Mouse (Mus musculus) heart, embryonic 11.5 days (tissue): ENCODE results near the gene Dtymk. TPM values are rescaled to one million over a fixed set of nuclear protein-coding genes. Genes with fewer than 3 reads are reported as not detected.

Source experiments
- ATAC-seq: fragments of 200-750 bp; cut with Nextera tagmentation; replicated peaks from 2 replicates; pipeline ENCODE4 v1.8.0; 2017; ENCODE audit warnings: moderate library complexity; ENCODE audit not compliant: insufficient number of reproducible peaks, low FRiP score, low TSS enrichment
- H3K27ac ChIP-seq: fragments of 300-500 bp; sonication (generic); 2 replicates; pipeline ENCODE4 v1.5.1; 2014; ENCODE audit warnings: mild to moderate bottlenecking, low read depth, low read length
- H3K27me3 ChIP-seq: fragments of 300-500 bp; sonication (generic); 2 replicates; pipeline ENCODE4 v1.6.1; 2014; ENCODE audit warnings: mild to moderate bottlenecking, low read length, mixed read lengths; ENCODE audit not compliant: control insufficient read depth, insufficient read depth
- H3K36me3 ChIP-seq: fragments of 300-500 bp; sonication (generic); 2 replicates; pipeline ENCODE4 v1.6.1; 2014; ENCODE audit warnings: mild to moderate bottlenecking, low read length, moderate library complexity, mixed read lengths; ENCODE audit not compliant: control insufficient read depth, insufficient read depth
- H3K4me1 ChIP-seq: fragments of 300-500 bp; sonication (generic); 2 replicates; pipeline ENCODE4 v1.6.1; 2014; ENCODE audit warnings: low read length; ENCODE audit not compliant: control insufficient read depth, insufficient read depth
- H3K4me2 ChIP-seq: fragments of 300-500 bp; sonication (generic); 2 replicates; pipeline ENCODE4 v1.6.1; 2014; ENCODE audit warnings: mild to moderate bottlenecking, moderate library complexity
- H3K4me3 ChIP-seq: fragments of 300-500 bp; sonication (generic); 2 replicates; pipeline ENCODE4 v1.5.1; 2014; ENCODE audit warnings: low read depth, low read length
- H3K9ac ChIP-seq: fragments of 300-500 bp; sonication (generic); 2 replicates; pipeline ENCODE4 v1.6.1; 2014; ENCODE audit warnings: mild to moderate bottlenecking, low read depth, low read length, moderate library complexity
- H3K9me3 ChIP-seq: fragments of 300-500 bp; sonication (generic); replicated peaks from 2 replicates; pipeline ENCODE4 v1.6.1; 2016; ENCODE audit warnings: low read length; ENCODE audit not compliant: control insufficient read depth
- WGBS: fragments of 180-500 bp; shearing (Covaris S2); extraction: QIAGEN DNeasy Blood & Tissue Kit; methylation state at CpG from one replicate; pipeline ENCODE4 v1.1.7; 2014; ENCODE audit not compliant: insufficient replicate concordance; 5-methylcytosine and 5-hydroxymethylcytosine counted together
- polyA plus RNA-seq: library from polyadenylated mRNA; unstranded; fragments of >200 nt; fragmentation: Nextera tagmentation; extraction: Ambion mirVana; gene quantifications from 2 replicates; pipeline ENCODE4 v1.2.1, GENCODE M21; 2014

Gene Dtymk
- polyA plus RNA-seq, 1 experiment from 2014 or later, result 201 TPM

DNA sequence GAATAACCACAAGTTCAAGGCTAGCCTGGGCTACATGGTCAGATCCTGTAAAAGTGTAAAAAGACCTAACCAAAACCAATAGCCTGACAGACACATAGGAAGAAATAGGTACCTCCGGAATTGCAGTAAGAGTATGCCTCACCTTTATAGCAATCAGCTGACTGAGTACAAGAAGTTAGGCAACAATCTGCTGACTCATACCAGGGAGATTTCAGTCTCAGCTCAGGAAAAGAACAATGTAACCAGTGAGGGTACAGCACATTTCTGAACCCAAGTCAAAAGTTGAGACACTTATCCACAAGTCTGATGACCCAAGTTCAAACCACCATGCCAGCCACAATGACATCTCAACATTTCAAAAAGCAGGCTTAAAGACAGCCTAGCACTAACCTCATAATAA lies 53.2 kb downstream of the Dtymk start:
- peaks cover 14% of the 10 kb centered on the region for H3K36me3 ChIP-seq
- no peak overlapping the region for H3K9ac ChIP-seq
- no peak for ATAC-seq
- H3K27me3 ChIP-seq, result no peaks in the 10 kb centered on the region
- no peak overlapping the region for H3K4me2 ChIP-seq
- no peaks in the 10 kb centered on the region for H3K9me3 ChIP-seq
- H3K4me1 ChIP-seq, result peaks cover 5% of the 10 kb centered on the region
- 87% methylated on average over 1 of the region's 1 CpGs for WGBS
- no peak overlapping the region for H3K27ac ChIP-seq
- no peak overlapping the region for H3K4me3 ChIP-seq

DNA sequence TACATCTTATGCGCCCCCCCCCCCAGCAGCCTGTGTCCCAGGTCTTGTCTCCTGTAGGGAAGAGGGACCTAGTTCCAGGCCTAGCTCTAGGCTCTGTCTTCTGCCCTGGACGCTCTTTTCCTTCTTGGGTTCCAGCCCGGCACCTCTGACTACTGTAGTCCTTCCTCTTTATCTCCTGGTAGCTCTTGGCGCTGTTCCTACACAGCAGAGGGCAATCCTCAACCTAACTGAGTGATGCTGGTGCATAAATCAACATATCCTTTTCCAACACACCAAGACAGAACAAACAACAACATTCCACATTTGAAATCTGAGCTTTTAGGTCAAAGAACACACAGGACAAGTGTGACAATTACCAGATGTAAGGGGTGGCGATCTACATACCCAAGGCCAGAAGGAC lies 55.6 kb downstream of the Dtymk start:
- 78% methylated on average over 5 of the region's 5 CpGs for WGBS
- no peak overlapping the region for H3K9ac ChIP-seq

DNA sequence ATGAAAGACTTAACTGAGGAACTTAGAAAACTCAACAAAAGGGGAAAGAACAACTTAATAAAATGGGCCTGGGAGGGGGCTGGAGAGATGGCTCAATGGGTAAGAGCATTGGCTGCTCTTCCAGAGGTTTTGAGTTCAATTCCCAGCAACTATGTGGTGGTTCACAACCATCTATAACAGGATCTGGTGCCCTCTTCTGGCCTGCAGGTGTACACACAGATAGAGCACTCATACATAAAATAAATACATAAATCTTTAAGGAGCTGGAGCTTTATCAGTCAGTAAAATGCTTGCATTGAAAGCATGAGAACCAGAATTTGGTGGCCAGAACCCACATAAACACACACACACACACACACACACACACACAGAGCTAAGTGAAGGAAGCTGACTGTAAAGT lies 58.8 kb downstream of the Dtymk start:
- Histone ChIP-seq H3K27ac (no peak overlapping the region), H3K9ac (no peak overlapping the region), H3K4me2 (no peak overlapping the region), H3K4me3 (no peak overlapping the region), H3K9me3 (no peaks in the 10 kb centered on the region), H3K27me3 (no peaks in the 10 kb centered on the region), H3K36me3 (no peaks in the 10 kb centered on the region), H3K4me1 (peaks cover 11% of the 10 kb centered on the region)
- ATAC-seq, result no peak

More for the DNA sequence above, 55.6 kb downstream of the Dtymk start:
- ATAC-seq, result no peak
- H3K4me2 ChIP-seq, result no peak overlapping the region
- no peak overlapping the region for H3K27ac ChIP-seq
- H3K36me3 ChIP-seq, result peaks cover 14% of the 10 kb centered on the region
- H3K4me1 ChIP-seq, result peaks cover 11% of the 10 kb centered on the region
- no peaks in the 10 kb centered on the region for H3K9me3 ChIP-seq
- H3K4me3 ChIP-seq, result no peak overlapping the region
- H3K27me3 ChIP-seq, result no peaks in the 10 kb centered on the region

Other genes with a start within 250 kb of the Dtymk start
- 144 and 152 TPM in 2 replicates for gene Stk25, start 143.3 kb downstream of the Dtymk start, polyA plus RNA-seq
- 29.2 and 33.2 TPM in 2 replicates for gene Bok, start 116.3 kb downstream of the Dtymk start, polyA plus RNA-seq
- 70.6 and 70.9 TPM in 2 replicates for gene Atg4b, start 50.4 kb downstream of the Dtymk start, polyA plus RNA-seq
- 49.5 and 53.3 TPM in 2 replicates for gene Thap4, start 47.1 kb downstream of the Dtymk start, polyA plus RNA-seq
- gene Ing5, start 2.0 kb upstream of the Dtymk start, polyA plus RNA-seq, result 14.4 and 15.5 TPM in 2 replicates
- gene D2hgdh, start 23.0 kb upstream of the Dtymk start, polyA plus RNA-seq, result 12.0 and 12.9 TPM in 2 replicates
- gene Gal3st2, start 59.4 kb upstream of the Dtymk start, polyA plus RNA-seq, result 0.17 TPM in 1 of 2 replicates, not detected in the other
- gene Gal3st2b, start 116.4 kb upstream of the Dtymk start, polyA plus RNA-seq, result not detected in 2 replicates
- gene Gal3st2c, start 188.6 kb upstream of the Dtymk start, polyA plus RNA-seq, result not detected in 2 replicates
- not detected in 2 replicates for gene Neu4, start 218.5 kb upstream of the Dtymk start, polyA plus RNA-seq